Comparison of ENCODE assay signal across 25 mouse cellular contexts in the genomic region with DNA sequence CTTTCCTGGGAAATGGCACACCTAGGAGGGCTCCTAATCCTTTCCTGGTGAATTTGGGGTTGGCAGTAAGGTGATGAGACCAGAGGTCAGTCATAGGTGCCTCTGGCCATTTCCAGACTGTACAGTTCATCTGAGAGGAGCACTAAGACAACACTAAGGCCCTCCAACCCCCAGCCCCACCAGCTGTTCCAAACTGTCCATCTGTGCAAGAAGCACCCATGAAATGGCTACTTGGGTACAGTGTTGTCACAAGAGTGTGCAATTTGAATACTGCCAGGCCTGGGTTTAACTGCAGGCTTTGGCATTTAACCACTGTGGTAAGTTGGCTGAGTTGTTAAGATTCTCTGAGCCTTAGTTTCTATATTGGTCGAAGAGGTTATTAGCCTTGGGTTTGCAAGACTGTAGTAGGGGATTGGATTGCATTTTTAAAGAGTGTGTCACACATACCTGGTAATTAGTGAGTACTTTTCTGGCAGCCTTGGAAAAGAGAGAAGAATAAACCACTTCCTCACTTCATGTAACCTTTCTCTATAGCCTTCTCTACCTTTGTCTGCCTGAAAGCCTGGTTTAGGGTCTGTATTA. TPM values are rescaled to one million over a fixed set of nuclear protein-coding genes. Genes with fewer than 3 reads are reported as not detected.
DNase-seq lines count a peak whose midpoint lies in the region; ATAC-seq and TF ChIP-seq lines count a peak whose summit lies in the region.
"Had no signal": no experiment of that assay in that cellular context is flagged by ENCODE, and none has a peak within 500 bp of the region (broad histone marks: within the 10 kb centered on the region; RNA-seq: fewer than 3 reads in every experiment).

No protein-coding gene starts in this region.

- H3K27ac ChIP-seq in gastrocnemius, adult 2 months, result peak overlapping the region; percentile 44
- peak overlapping the region; percentile 91 for H3K27ac ChIP-seq in embryonic fibroblast, embryonic 13.5 days (ENCODE audit: insufficient read depth, low read length)
- H3K27ac ChIP-seq in kidney, embryonic 15.5 days, result no peak overlapping the region
- H3K27ac ChIP-seq: embryonic facial prominence, embryonic 12.5 days; heart, adult 2 months had no signal

- intact Hi-C loops in gastrocnemius, adult 2 months (cut with DNase I), result no loop called here
- intact Hi-C loops in gastrocnemius, postnatal 36 days (cut with DNase I), result no loop called here
- intact Hi-C loops in left cerebral cortex, postnatal 10 days (cut with DNase I), result loop anchor here (5.0 kb wide), 1 partner anchor 35 kb away; no protein-coding TSS in a partner anchor

- H3K4me1 ChIP-seq in embryonic fibroblast, embryonic 13.5 days (ENCODE audit: control insufficient read depth, insufficient read depth, low read length), result peaks cover 36% of the 10 kb centered on the region
- peaks cover 41% of the 10 kb centered on the region for H3K4me1 ChIP-seq in kidney, embryonic 15.5 days

- no peak for TF ChIP-seq CTCF in gastrocnemius, adult 2 months (IDR thresholded peaks at IDR 0.05)
- no peak for TF ChIP-seq CTCF in embryonic fibroblast, embryonic 13.5 days (IDR thresholded peaks at IDR 0.05; ENCODE audit: borderline replicate concordance, insufficient read depth, low read length)

- peaks cover 5% of the 10 kb centered on the region; the same call in 1 of the 2 replicates for H3K36me3 ChIP-seq in kidney, embryonic 15.5 days
- H3K36me3 ChIP-seq: embryonic facial prominence, embryonic 12.5 days; G1E had no signal

- no peak overlapping the region for H3K4me2 ChIP-seq in kidney, embryonic 15.5 days
- H3K4me2 ChIP-seq: embryonic facial prominence, embryonic 12.5 days; heart, embryonic 12.5 days had no signal

- H3K4me3 ChIP-seq in gastrocnemius, adult 2 months, result no peak overlapping the region
- no peak overlapping the region for H3K4me3 ChIP-seq in embryonic fibroblast, embryonic 13.5 days (ENCODE audit: insufficient read depth, low read length)
- H3K4me3 ChIP-seq in kidney, embryonic 15.5 days (replicated peaks), result no peak overlapping the region
- H3K4me3 ChIP-seq: embryonic facial prominence, embryonic 12.5 days; erythroblast, embryonic 14.5 days; heart, adult 2 months; heart, embryonic 12.5 days had no signal

- no peak for TF ChIP-seq POLR2A in embryonic fibroblast, embryonic 13.5 days (IDR thresholded peaks at IDR 0.05; ENCODE audit: low read depth, low read length)

- 89% methylated on average over 1 of the region's 1 CpGs for WGBS in kidney, embryonic 15.5 days

- H3K9ac ChIP-seq in kidney, embryonic 15.5 days, result no peak overlapping the region
- H3K9ac ChIP-seq: embryonic facial prominence, embryonic 12.5 days; heart, embryonic 12.5 days had no signal

- H3K9me3 ChIP-seq in kidney, embryonic 15.5 days (replicated peaks), result no peaks in the 10 kb centered on the region
- H3K9me3 ChIP-seq: embryonic facial prominence, embryonic 12.5 days; G1E; heart, embryonic 12.5 days had no signal

- no peak for ATAC-seq in kidney, embryonic 15.5 days (replicated peaks; ENCODE audit: low FRiP score)
- ATAC-seq: CD4-positive, CD25-positive, alpha-beta regulatory T cell, adult 4 months; forebrain, embryonic 16.5 days; hindbrain, embryonic 16.5 days; inflammation-experienced regulatory T-cells, adult 6 months; intestine, postnatal 0 days had no signal

- DNase-seq in gastrocnemius, adult 2 months, result no peak
- DNase-seq in gastrocnemius, postnatal 36 days, result no peak
- DNase-seq in 3134 (ENCODE audit: extremely low read depth, insufficient read length, low spot score), result peak; percentile 75
- peak; percentile 65 for DNase-seq in Muller cell, postnatal 12 days (ENCODE audit: inconsistent ontology term)
- DNase-seq in left cerebral cortex, postnatal 10 days (ENCODE audit: extremely low spot score in 1 of 2, low spot score in 2 of 2), result no peak
- no peak for DNase-seq in lung, postnatal 10 days
- DNase-seq: adrenal gland, adult 2 months; adrenal gland, postnatal 25 days; cerebellum, adult 18-20 months; cerebellum, adult 9-11 months; embryo, embryonic 11 days; gastrocnemius, postnatal 25 days; heart, adult 2 months; kidney, adult 9 months had no signal

- no peaks in the 10 kb centered on the region for H3K27me3 ChIP-seq in kidney, embryonic 15.5 days
- H3K27me3 ChIP-seq: embryonic facial prominence, embryonic 12.5 days; heart, embryonic 12.5 days had no signal

RNA-seq across cellular contexts. Expression of a gene that starts 22.6 kb away (rescaled TPM):
- total RNA-seq in gastrocnemius, adult 2 months (2021), result 1 to 10 TPM; 7.9 to 8.5 TPM
- 1 to 10 TPM; 6.0 to 9.7 TPM for total RNA-seq in gastrocnemius, postnatal 36 days (2021)
- 208 and 272 TPM in 2 replicates for polyA plus RNA-seq in embryonic fibroblast, embryonic 13.5 days (2011; ENCODE audit: insufficient read length, low read depth, missing spikeins)
- 1 to 10 TPM; 7.5 to 8.3 TPM for total RNA-seq in left cerebral cortex, postnatal 10 days (2021)
- polyA plus RNA-seq in kidney, embryonic 15.5 days (2015; fragmentation: Nextera tagmentation; extraction: Ambion mirVana), result 9.3 and 10.3 TPM in 2 replicates

RNA-seq across cellular contexts. Expression of a gene that starts 41.3 kb away (rescaled TPM):
- 10 to 100 TPM; 30.0 to 33.0 TPM for total RNA-seq in gastrocnemius, adult 2 months (2021)
- 10 to 100 TPM; 25.0 to 28.9 TPM for total RNA-seq in gastrocnemius, postnatal 36 days (2021)
- polyA plus RNA-seq in embryonic fibroblast, embryonic 13.5 days (2011; ENCODE audit: insufficient read length, low read depth, missing spikeins), result 216 and 238 TPM in 2 replicates
- total RNA-seq in left cerebral cortex, postnatal 10 days (2021), result 100 to 1,000 TPM; 246 to 267 TPM
- polyA plus RNA-seq in kidney, embryonic 15.5 days (2015; fragmentation: Nextera tagmentation; extraction: Ambion mirVana), result 92.7 and 94.5 TPM in 2 replicates

Comparison
In these comparisons a context has a peak if more than half of its experiments do, and no peak if none do; other contexts are left out.
1. DNase-seq: peak in 3134 (single experiment) and Muller cell, postnatal 12 days (single experiment); none in gastrocnemius, adult 2 months (single experiment), gastrocnemius, postnatal 36 days (0 of 2), left cerebral cortex, postnatal 10 days (0 of 2) and lung, postnatal 10 days (single experiment).
2. RNA of a gene that starts 41.3 kb away (total RNA-seq): 246 to 267 TPM in left cerebral cortex, postnatal 10 days; 30.0 to 33.0 TPM in gastrocnemius, adult 2 months and 25.0 to 28.9 TPM in gastrocnemius, postnatal 36 days; every median in the first group is over 4 times any median in the second.